Mouse (Mus musculus): ENCODE data around the gene Mpp1. TPM values are rescaled to one million over a fixed set of nuclear protein-coding genes. Genes with fewer than 3 reads are reported as not detected.

Gene Mpp1
- polyA plus RNA-seq, 1 experiment from 2014 or later = 23.8 TPM

DNA sequence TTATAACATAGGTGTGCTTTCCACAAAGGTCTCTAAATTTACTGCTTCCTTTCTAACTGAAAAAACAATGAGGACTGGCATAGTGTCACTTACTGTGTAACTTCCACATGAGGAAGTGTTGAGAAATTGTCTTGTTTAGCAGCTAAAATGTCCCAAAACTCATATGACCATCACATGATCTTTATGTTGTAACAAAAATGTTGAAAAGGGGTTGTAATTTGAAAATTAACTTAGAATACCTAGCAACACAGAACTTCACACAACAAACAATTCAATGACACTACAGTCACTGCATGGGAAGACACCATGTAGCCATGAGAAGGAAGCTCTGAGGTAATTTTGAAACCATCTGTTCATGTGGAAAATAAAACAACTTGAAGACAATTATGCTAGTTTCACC lies 3.9 kb downstream of the Mpp1 start:
- H3K36me3 ChIP-seq = no peaks in the 10 kb centered on the region
- ATAC-seq (ENCODE audit: low FRiP score, low read depth) = no peak
- H3K27ac ChIP-seq (replicated peaks) = no peak overlapping the region
- H3K9ac ChIP-seq = no peak overlapping the region
- no peaks in the 10 kb centered on the region for H3K9me3 ChIP-seq
- no peak overlapping the region for H3K4me2 ChIP-seq
- H3K4me1 ChIP-seq (replicated peaks) = no peaks in the 10 kb centered on the region
- H3K4me3 ChIP-seq = no peak overlapping the region
- no peaks in the 10 kb centered on the region for H3K27me3 ChIP-seq

DNA sequence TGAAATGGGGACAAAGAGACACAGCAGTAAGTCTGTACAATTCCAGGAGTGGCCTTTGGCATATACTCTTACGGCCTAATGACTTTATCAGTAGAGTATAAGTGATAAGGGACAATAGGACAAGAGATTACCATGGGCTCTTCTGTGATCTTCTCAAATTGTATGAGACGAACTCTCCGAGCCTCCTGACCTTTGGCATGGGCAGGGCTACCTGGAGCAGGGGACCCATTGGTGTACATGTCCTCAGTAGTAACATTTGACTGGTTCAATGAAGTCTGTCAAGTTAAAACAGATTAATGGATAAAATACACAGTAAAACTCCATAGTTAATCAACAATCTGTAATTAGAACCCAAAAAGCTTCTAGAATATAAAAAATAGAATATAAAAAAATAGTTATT lies 5.2 kb downstream of the Mpp1 start:
- Histone ChIP-seq H3K4me2 (no peak overlapping the region), H3K4me1 (replicated peaks) (no peaks in the 10 kb centered on the region), H3K9ac (no peak overlapping the region), H3K27ac (replicated peaks) (no peak overlapping the region), H3K4me3 (no peak overlapping the region), H3K27me3 (no peaks in the 10 kb centered on the region), H3K9me3 (no peaks in the 10 kb centered on the region), H3K36me3 (no peaks in the 10 kb centered on the region)
- no peak for ATAC-seq (ENCODE audit: low FRiP score, low read depth)
- 90% methylated on average over 3 of the region's 3 CpGs for WGBS

- H3K4me3 ChIP-seq = no peak overlapping the region
- H3K4me1 ChIP-seq (replicated peaks) = no peaks in the 10 kb centered on the region
- H3K36me3 ChIP-seq = no peaks in the 10 kb centered on the region
- no peaks in the 10 kb centered on the region for H3K27me3 ChIP-seq
- H3K27ac ChIP-seq (replicated peaks) = no peak overlapping the region
- no peak overlapping the region for H3K9ac ChIP-seq
- ATAC-seq (ENCODE audit: low FRiP score, low read depth) = no peak
- H3K4me2 ChIP-seq = no peak overlapping the region
- no peaks in the 10 kb centered on the region for H3K9me3 ChIP-seq
These were observed 15.3 kb downstream of the Mpp1 start for GRCm38 (mm10) chrX:75115550-75115949.

DNA sequence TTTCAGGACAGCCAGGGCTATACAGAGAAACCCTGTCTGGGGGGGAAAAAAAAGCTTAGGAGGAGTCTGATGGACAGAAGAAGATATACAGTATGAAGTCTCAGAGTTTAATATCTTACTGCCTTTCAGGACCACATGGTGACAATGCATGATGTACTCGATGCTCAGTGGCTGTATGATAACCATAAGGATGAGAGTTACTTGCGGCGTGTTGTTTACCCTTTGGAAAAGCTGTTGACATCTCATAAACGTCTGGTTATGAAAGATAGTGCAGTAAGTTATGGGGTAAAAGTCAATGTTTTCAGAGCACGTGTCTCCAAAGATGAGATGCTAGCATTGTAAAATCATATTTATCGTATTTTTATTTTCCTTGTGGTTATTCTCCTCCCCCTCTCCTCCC lies 28.5 kb downstream of the Mpp1 start:
- ATAC-seq (ENCODE audit: low FRiP score, low read depth) = no peak
- H3K36me3 ChIP-seq = peaks cover 28% of the 10 kb centered on the region
- no peak overlapping the region for H3K9ac ChIP-seq
- no peak overlapping the region for H3K27ac ChIP-seq (replicated peaks)
- H3K4me3 ChIP-seq = no peak overlapping the region
- no peaks in the 10 kb centered on the region for H3K27me3 ChIP-seq
- H3K9me3 ChIP-seq = no peaks in the 10 kb centered on the region
- H3K4me1 ChIP-seq (replicated peaks) = 0 out of 2 replicates have a peak, but pooled peaks cover 2% of the 10 kb centered on the region
- no peak overlapping the region for H3K4me2 ChIP-seq
- WGBS = 94% methylated on average over 6 of the region's 6 CpGs

DNA sequence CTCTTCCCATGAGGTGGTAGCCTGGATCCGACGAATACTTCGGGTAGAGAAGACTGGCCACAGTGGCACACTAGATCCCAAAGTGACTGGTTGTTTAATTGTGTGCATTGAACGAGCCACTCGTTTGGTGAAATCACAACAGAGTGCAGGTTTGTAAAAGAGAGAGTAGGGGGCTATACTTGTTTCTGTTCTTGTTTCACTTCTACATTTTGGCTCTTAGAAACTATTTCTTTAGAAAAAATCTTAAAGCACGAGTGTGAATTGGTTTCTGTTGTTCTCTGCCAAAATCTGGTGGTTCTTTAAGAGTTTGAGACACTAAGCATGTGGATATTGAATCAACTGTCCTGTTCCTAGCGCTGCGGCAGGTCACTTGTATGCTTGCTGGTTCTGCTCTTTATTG lies 32.0 kb downstream of the Mpp1 start:
- WGBS = 92% methylated on average over 8 of the region's 8 CpGs
- Histone ChIP-seq H3K27me3 (no peaks in the 10 kb centered on the region), H3K4me3 (no peak overlapping the region), H3K4me1 (replicated peaks) (0 out of 2 replicates have a peak, but pooled peaks cover 6% of the 10 kb centered on the region), H3K27ac (replicated peaks) (no peak overlapping the region), H3K4me2 (no peak overlapping the region), H3K36me3 (peaks cover 5% of the 10 kb centered on the region; the same call in 1 of the 2 replicates), H3K9me3 (no peaks in the 10 kb centered on the region), H3K9ac (no peak overlapping the region)
- ATAC-seq (ENCODE audit: low FRiP score, low read depth) = no peak

DNA sequence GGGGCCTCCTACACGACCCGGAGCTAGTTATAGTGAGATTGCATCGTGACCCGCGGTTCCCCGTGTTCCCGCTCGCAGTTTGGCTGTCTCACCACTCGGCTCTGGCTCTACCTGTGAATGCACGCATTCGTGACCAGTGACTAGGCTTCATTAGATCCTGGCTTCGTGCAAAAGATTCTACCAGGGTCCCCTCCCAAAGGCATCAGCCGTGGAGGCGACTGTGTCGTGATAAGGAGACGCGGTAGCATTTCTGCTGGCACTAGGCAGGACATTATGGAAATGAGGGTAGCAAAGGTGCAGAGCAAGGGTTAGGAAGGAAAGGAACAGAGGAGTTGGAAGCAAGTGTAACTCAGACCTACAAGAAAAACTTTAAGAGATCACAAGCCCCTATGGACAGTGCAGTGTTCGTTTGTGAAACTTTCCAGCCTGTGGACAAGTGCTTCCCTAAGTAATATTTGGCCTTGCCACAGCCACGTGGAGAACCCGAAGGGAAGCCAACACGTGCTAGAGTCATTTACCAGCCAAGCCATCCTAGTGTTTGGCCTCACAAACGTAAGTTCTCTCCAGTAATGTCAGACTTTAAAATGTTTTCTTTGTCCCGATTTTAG lies 34.5 kb downstream of the Mpp1 start:
- 0 out of 2 replicates have a peak, but pooled peaks have one; percentile 0 for ATAC-seq (ENCODE audit: low FRiP score, low read depth)
- H3K36me3 ChIP-seq = no peaks in the 10 kb centered on the region
- 0 out of 2 replicates have a peak, but pooled peaks cover 6% of the 10 kb centered on the region for H3K4me1 ChIP-seq (replicated peaks)
- H3K9ac ChIP-seq = peak overlapping the region; percentile 39
- peak overlapping the region; percentile 78 for H3K27ac ChIP-seq (replicated peaks)
- WGBS = 17% methylated on average over 23 of the region's 23 CpGs
- H3K4me3 ChIP-seq = peak overlapping the region; percentile 61
- peak overlapping the region; percentile 64 for H3K4me2 ChIP-seq
- H3K9me3 ChIP-seq = no peaks in the 10 kb centered on the region
- H3K27me3 ChIP-seq = no peaks in the 10 kb centered on the region

DNA sequence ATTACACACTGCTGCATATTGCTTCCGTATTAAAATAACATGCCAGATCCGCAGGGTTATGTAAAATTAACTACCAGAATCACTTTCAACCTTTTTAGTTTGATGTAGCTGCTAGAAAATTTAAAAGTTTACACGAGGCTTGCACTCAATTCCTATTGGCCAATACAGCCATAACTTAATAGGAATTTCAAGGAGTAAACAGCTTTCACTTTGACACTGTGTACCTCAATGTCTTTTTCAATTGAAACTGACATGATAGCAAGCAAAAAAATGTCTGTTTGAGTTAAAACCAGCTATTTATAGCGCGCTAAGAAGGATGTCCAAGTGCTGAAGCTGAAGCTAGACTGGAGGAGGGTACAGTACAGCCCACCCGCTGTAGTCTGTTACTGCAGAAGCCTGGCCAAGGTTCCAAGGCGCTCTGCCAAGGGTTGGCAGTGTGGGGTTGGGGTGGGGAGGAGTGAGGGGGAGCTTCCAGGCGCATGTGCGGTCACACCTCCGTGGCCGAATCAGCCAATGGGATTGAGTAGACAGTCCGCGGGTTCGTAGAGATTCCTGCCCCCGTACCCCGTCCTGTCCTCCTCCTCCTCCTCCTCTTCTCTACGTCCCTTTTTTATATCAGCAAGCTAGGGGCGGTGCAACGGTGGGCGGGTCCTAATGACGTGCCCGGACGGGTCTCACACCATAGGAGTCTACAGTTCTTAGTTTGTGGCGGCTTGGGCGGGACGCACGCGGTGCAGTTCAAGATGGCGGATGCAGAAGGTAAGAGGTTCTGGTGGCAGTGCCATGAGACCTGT lies 35.2 kb downstream of the Mpp1 start, which contains the start of gene Dkc1:
Gene Dkc1 (plus strand): TSS at position 486 of the 794 bp plus-strand sequence.
- Histone ChIP-seq H3K27ac (replicated peaks) (peak within 1 kb of the TSS; percentile 78), H3K4me2 (peak within 1 kb of the TSS; percentile 64), H3K27me3 (no peaks in the 10 kb centered on the region), H3K9me3 (no peaks in the 10 kb centered on the region), H3K9ac (peak within 1 kb of the TSS; percentile 39), H3K4me3 (peak within 1 kb of the TSS; percentile 61), H3K4me1 (replicated peaks) (0 out of 2 replicates have a peak, but pooled peaks cover 6% of the 10 kb centered on the region), H3K36me3 (no peaks in the 10 kb centered on the region)
- 23% methylated on average over 28 of the region's 29 CpGs for WGBS
- ATAC-seq (ENCODE audit: low FRiP score, low read depth) = peak; percentile 99

DNA sequence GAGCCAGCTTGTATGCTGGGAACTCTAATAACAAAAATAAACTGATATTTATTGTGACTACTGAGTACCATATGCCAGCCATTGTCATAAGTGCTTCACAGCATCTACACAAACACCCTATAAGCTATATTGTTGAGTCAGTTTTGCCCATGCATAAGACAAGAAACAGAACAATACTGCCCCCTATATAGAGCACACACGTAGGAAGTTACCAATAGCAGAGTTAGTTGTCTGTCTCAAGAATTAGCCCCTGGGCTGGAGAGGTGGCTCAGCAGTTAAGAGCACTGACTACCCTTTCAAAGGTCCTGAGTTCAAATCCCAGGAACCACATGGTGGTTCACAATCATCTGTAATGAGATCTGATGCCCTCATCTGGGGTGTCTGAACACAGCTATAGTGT lies 45.2 kb downstream of the Mpp1 start:
- 18% methylated on average over 1 of the region's 1 CpGs for WGBS
- 0 out of 2 replicates have a peak, but pooled peaks have one; percentile 46 for ATAC-seq (ENCODE audit: low FRiP score, low read depth)
- H3K27ac ChIP-seq (replicated peaks) = no peak overlapping the region

GRCm38 (mm10) chrX:75084774-75085508 lies 45.9 kb downstream of the Mpp1 start, which contains the start of gene Gab3:
Gene Gab3 (minus strand): TSS chrX:75085458.
- Histone ChIP-seq H3K9ac (peak within 1 kb of the TSS; percentile 46), H3K4me3 (peak within 1 kb of the TSS; percentile 51), H3K27me3 (no peaks in the 10 kb centered on the region), H3K4me1 (replicated peaks) (no peaks in the 10 kb centered on the region), H3K9me3 (no peaks in the 10 kb centered on the region), H3K36me3 (no peaks in the 10 kb centered on the region), H3K4me2 (peak within 1 kb of the TSS; percentile 57), H3K27ac (replicated peaks) (peak within 1 kb of the TSS; percentile 48)
- peak; percentile 95 for ATAC-seq (ENCODE audit: low FRiP score, low read depth)
- WGBS = 16% methylated on average over 10 of the region's 17 CpGs

More for the DNA sequence above, 45.2 kb downstream of the Mpp1 start:
- H3K9ac ChIP-seq = no peak overlapping the region
- no peaks in the 10 kb centered on the region for H3K36me3 ChIP-seq
- no peaks in the 10 kb centered on the region for H3K4me1 ChIP-seq (replicated peaks)
- no peaks in the 10 kb centered on the region for H3K27me3 ChIP-seq
- no peaks in the 10 kb centered on the region for H3K9me3 ChIP-seq
- H3K4me3 ChIP-seq = no peak overlapping the region
- H3K4me2 ChIP-seq = peak overlapping the region; percentile 57

DNA sequence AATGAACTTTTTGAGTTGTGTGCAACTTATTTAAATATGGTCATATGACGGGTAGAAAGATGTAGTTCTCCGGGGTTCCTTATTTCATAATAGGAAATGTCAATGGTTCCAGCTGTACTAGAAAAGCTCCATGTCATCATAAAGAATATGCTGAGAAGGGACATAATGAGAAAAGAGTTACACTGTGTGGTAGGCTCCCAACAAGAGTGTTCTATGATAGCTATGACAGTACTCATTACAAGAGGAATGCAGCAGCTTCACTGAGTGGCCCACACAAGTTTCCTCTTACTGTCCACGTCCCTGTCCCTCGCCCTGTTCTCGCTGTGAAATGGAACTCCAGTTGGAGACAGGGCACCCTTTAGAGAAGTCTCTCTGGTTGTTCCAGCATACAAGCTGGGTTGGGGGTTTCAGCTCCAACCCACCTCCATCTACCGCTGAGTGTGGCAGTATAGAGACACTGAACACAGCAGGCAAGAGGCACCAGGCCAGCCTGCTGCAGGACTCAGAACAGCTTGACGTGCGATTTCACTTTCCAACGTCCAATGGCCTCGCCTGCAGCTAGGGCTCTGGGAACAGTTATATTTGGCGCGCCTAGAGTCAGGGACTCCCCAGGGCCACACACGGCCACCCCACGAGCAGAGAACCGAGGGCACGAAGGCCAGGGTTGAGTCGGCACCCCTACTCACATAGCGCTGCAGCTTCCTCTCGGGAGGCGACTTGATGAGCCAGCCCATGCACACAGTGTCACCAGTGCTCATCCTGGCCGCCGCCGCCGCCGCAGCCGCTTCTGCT lies 46.6 kb downstream of the Mpp1 start:
- Histone ChIP-seq H3K27me3 (no peaks in the 10 kb centered on the region), H3K4me3 (peak overlapping the region; percentile 51), H3K9ac (peak overlapping the region; percentile 46), H3K36me3 (no peaks in the 10 kb centered on the region), H3K4me2 (peak overlapping the region; percentile 57), H3K9me3 (no peaks in the 10 kb centered on the region), H3K27ac (replicated peaks) (peak overlapping the region; percentile 48), H3K4me1 (replicated peaks) (no peaks in the 10 kb centered on the region)
- peak; percentile 92 for ATAC-seq (ENCODE audit: low FRiP score, low read depth)
- 26% methylated on average over 26 of the region's 26 CpGs for WGBS

DNA sequence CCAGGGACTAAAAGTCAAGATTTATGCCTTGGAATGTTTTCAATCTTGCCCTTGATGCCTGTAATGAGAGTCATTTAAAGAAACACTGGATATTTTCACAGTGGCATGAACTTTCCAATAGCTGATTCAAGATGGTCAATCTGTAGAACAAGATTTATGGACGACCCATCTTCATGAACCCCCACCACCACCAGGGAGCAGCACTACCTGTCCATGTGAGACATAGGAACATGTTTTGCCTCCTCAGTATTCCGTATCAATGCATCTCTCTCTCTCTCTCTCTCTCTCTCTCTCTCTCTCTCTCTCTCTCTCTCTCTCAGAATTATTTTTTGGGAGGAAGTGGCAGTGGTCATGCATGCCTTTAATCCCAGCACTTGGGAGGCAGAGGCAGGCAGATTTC lies 48.5 kb downstream of the Mpp1 start:
- no peak overlapping the region for H3K27ac ChIP-seq (replicated peaks)
- WGBS = 65% methylated on average over 2 of the region's 2 CpGs
- H3K4me3 ChIP-seq = no peak overlapping the region
- no peaks in the 10 kb centered on the region for H3K4me1 ChIP-seq (replicated peaks)
- H3K4me2 ChIP-seq = no peak overlapping the region
- H3K9me3 ChIP-seq = no peaks in the 10 kb centered on the region
- no peak for ATAC-seq (ENCODE audit: low FRiP score, low read depth)
- H3K9ac ChIP-seq = no peak overlapping the region
- H3K36me3 ChIP-seq = no peaks in the 10 kb centered on the region
- no peaks in the 10 kb centered on the region for H3K27me3 ChIP-seq
